Mouse (Mus musculus) stomach, postnatal 0 days (tissue): ENCODE measurements around the gene St3gal6.

Source experiments
- CTCF ChIP-seq: IDR thresholded peaks from 2 replicates; pipeline ENCODE4 v1.5.1; 2016; ENCODE audit warnings: antibody characterized with exemption, low read depth, mild to moderate bottlenecking, moderate library complexity
- EP300 ChIP-seq: optimal IDR thresholded peaks from 2 replicates; pipeline ENCODE3; 2016; ENCODE audit warnings: antibody characterized with exemption

GRCm38 (mm10) chr16:58516161-58516560 is 7.9 kb downstream of the St3gal6 start:
- TF ChIP-seq CTCF (no peak), EP300 (no peak)
